ENCODE assay signal across 8 mouse cellular contexts in the genomic region with DNA sequence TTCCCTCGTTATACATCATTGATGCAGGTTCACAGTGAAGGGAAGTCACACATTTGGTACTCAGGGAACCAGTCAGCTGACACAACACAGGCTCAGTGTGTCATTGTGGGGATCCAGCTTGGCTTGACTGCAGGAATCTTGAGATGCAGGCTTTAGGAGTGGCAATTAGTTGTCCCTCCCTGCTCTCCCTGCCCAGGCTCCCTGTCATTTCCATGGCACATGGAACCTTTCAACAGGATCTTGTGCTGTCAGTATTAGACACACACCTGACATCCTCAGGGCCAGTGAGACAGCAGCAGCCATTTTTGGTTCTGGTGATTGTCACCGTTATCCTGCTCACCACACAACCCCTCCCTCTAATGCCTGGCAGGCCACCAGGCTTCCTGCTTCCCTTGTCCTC. TPM values are rescaled to one million over a fixed set of nuclear protein-coding genes. Genes with fewer than 3 reads are reported as not detected.
"Had no signal": no experiment of that assay in that cellular context is flagged by ENCODE, and none has a peak within 500 bp of the region (broad histone marks: within the 10 kb centered on the region; RNA-seq: fewer than 3 reads in every experiment).

No protein-coding gene starts in this region.

RNA-seq across cellular contexts. Expression of a gene that starts 4.7 kb away (rescaled TPM):
- polyA plus RNA-seq: stomach, embryonic 14.5 days; stomach, embryonic 16.5 days had no signal

RNA-seq across cellular contexts. Expression of a gene that starts 16.7 kb away (rescaled TPM):
- polyA plus RNA-seq: neural tube, embryonic 14.5 days; neural tube, embryonic 15.5 days; thymus, postnatal 0 days had no signal

RNA-seq across cellular contexts. Expression of a gene that starts 31.6 kb away (rescaled TPM):
- total RNA-seq: neutrophil, adult 5-6 weeks had no signal
- polyA plus RNA-seq: neural tube, embryonic 13.5 days; neural tube, embryonic 14.5 days; neural tube, embryonic 15.5 days; stomach, embryonic 14.5 days; stomach, postnatal 0 days had no signal
